Mouse (Mus musculus) MEL (cell line): ENCODE data around the gene Sh2d1a.

ENCODE experiments used
- CTCF ChIP-seq, 3 experiments: IDR thresholded peaks in 2 of 3; conservative IDR thresholded peaks in 1 of 3; 2 replicates each; pipeline ENCODE4 v1.5.1; 2011 to 2012; ENCODE audit warnings: low read length in 3 of 3, low read depth in 2 of 3, mild to moderate bottlenecking in 2 of 3, improper control_type of control experiment in 1 of 3, inconsistent platforms in 1 of 3, mixed read lengths in 1 of 3, moderate library complexity in 1 of 3; ENCODE audit not compliant: control insufficient read depth in 1 of 3, insufficient read depth in 1 of 3, poor library complexity in 1 of 3, severe bottlenecking in 1 of 3
- EP300 ChIP-seq, 2 experiments: IDR thresholded peaks; 2 replicates each; pipeline ENCODE4 v1.6.1; 2011; ENCODE audit warnings: improper control_type of control experiment in 2 of 2, low read length in 2 of 2, low read depth in 1 of 2, mild to moderate bottlenecking in 1 of 2
- NELFE ChIP-seq: IDR thresholded peaks from 2 replicates; pipeline ENCODE4 v1.6.1; 2011; ENCODE audit warnings: low read depth, low read length, improper control_type of control experiment
- TAL1 ChIP-seq: IDR thresholded peaks from 2 replicates; pipeline ENCODE4 v1.6.1; 2012; ENCODE audit warnings: mild to moderate bottlenecking, inconsistent platforms, low read length, moderate library complexity, mixed read lengths

- no peak for TF ChIP-seq TAL1
- no peak for TF ChIP-seq CTCF (IDR thresholded peaks at IDR 0.05 in 2 of 3, conservative IDR thresholded peaks at IDR 0.05 in 1 of 3; ENCODE audit: control insufficient read depth in 1 of 3, insufficient read depth in 1 of 3, low read depth in 2 of 3, low read length in 3 of 3, poor library complexity in 1 of 3, severe bottlenecking in 1 of 3)
- TF ChIP-seq EP300 (IDR thresholded peaks at IDR 0.05; ENCODE audit: low read depth in 1 of 2, low read length in 2 of 2) = no peak
- no peak for TF ChIP-seq NELFE
These were observed 42.8 kb downstream of the Sh2d1a start for GRCm38 (mm10) chrX:42545076-42545475.
